Mouse (Mus musculus) myocyte (in vitro differentiated cells): ENCODE results near the gene Myom1. TPM values are rescaled to one million over a fixed set of nuclear protein-coding genes. Genes with fewer than 3 reads are reported as not detected.

ENCODE experiments used
- H3K27me3 ChIP-seq: one replicate; pipeline ENCODE4 v1.6.1; 2011; ENCODE audit not compliant: control insufficient read depth, insufficient read depth, insufficient read length
- H3K36me3 ChIP-seq: one replicate; pipeline ENCODE4 v1.6.1; 2011; ENCODE audit not compliant: control insufficient read depth, insufficient read depth
- H3K4me2 ChIP-seq: one replicate; pipeline ENCODE4 v1.6.1; 2011; ENCODE audit warnings: low read depth, control low read depth
- H3K4me3 ChIP-seq: one replicate; pipeline ENCODE4 v1.5.1; 2011; ENCODE audit warnings: mild to moderate bottlenecking, control low read depth, moderate library complexity
- H3K79me2 ChIP-seq: one replicate; pipeline ENCODE4 v1.6.1; 2011; ENCODE audit not compliant: control insufficient read depth, insufficient read depth
- H3ac ChIP-seq: one replicate; pipeline ENCODE4 v1.6.1; 2011; ENCODE audit not compliant: control insufficient read depth, insufficient read length
- CEBPB ChIP-seq: IDR thresholded peaks from 2 replicates; pipeline ENCODE4 v1.6.1; 2011; ENCODE audit warnings: mild to moderate bottlenecking, moderate library complexity; ENCODE audit not compliant: poor library complexity, insufficient read depth, severe bottlenecking
- E2F4 ChIP-seq: IDR thresholded peaks from one replicate; pipeline ENCODE4 v1.6.1; 2011; ENCODE audit warnings: mild to moderate bottlenecking, control low read depth, moderate library complexity; ENCODE audit not compliant: insufficient read depth
- MYOD1 ChIP-seq, 3 experiments: IDR thresholded peaks; one replicate each; pipeline ENCODE4 v1.6.1; 2011; ENCODE audit warnings: control low read depth in 2 of 3, low read depth in 2 of 3, mild to moderate bottlenecking in 2 of 3, moderate library complexity in 1 of 3; ENCODE audit not compliant: insufficient read length in 2 of 3, control insufficient read depth in 1 of 3
- MYOG ChIP-seq, 3 experiments: IDR thresholded peaks; one replicate each; pipeline ENCODE4 v1.6.1; 2011; ENCODE audit warnings: control low read depth in 2 of 3, low read depth in 2 of 3, mild to moderate bottlenecking in 2 of 3; ENCODE audit not compliant: insufficient read length in 2 of 3, control insufficient read depth in 1 of 3, insufficient read depth in 1 of 3
- POLR2A ChIP-seq: IDR thresholded peaks from one replicate; pipeline ENCODE4 v1.6.1; 2011; ENCODE audit warnings: low read depth, mild to moderate bottlenecking, control low read depth, moderate library complexity; ENCODE audit not compliant: insufficient read length
- POLR2AphosphoS2 ChIP-seq: IDR thresholded peaks from one replicate; pipeline ENCODE4 v1.6.1; 2011; ENCODE audit warnings: low read depth, control low read depth; ENCODE audit not compliant: insufficient read length
- REST ChIP-seq: IDR thresholded peaks from one replicate; pipeline ENCODE4 v1.6.1; 2011; ENCODE audit warnings: mild to moderate bottlenecking, control low read depth, moderate library complexity; ENCODE audit not compliant: insufficient read depth, insufficient read length
- SRF ChIP-seq: IDR thresholded peaks from one replicate; pipeline ENCODE4 v1.6.1; 2011; ENCODE audit warnings: low read depth; ENCODE audit not compliant: control insufficient read depth, insufficient read length
- TCF12 ChIP-seq: IDR thresholded peaks from one replicate; pipeline ENCODE4 v1.6.1; 2011; ENCODE audit warnings: mild to moderate bottlenecking, control low read depth; ENCODE audit not compliant: poor library complexity, insufficient read depth, severe bottlenecking
- TCF3 ChIP-seq: IDR thresholded peaks from one replicate; pipeline ENCODE4 v1.6.1; 2011; ENCODE audit warnings: low read depth, control low read depth; ENCODE audit not compliant: insufficient read length
- USF1 ChIP-seq: IDR thresholded peaks from one replicate; pipeline ENCODE4 v1.6.1; 2011; ENCODE audit warnings: low read depth, mild to moderate bottlenecking, control low read depth, moderate library complexity
- polyA plus RNA-seq: library from polyadenylated mRNA; unstranded; fragments of >200 nt; fragmentation: generic; extraction: Trizol; gene quantifications from one replicate; pipeline ENCODE4 v1.2.1, GENCODE M21; 2012; ENCODE audit warnings: missing spikeins

The Myom1 gene
- polyA plus RNA-seq, 1 experiment: 52.7 TPM

- Histone ChIP-seq H3K27me3 (no peaks in the 10 kb centered on the region), H3K4me3 (no peak overlapping the region), H3K36me3 (peaks cover 23% of the 10 kb centered on the region), H3K4me2 (no peak overlapping the region), H3ac (no peak overlapping the region), H3K79me2 (peaks cover 42% of the 10 kb centered on the region)
- TF ChIP-seq USF1 (no peak), POLR2AphosphoS2 (peak; percentile 25)
Measured at GRCm38 (mm10) chr17:70986831-70987660, 15.4 kb upstream of the Myom1 start.

GRCm38 (mm10) chr17:70988337-70988767, 14.1 kb upstream of the Myom1 start:
- Histone ChIP-seq H3K36me3 (peaks cover 31% of the 10 kb centered on the region), H3K27me3 (no peaks in the 10 kb centered on the region), H3K4me3 (no peak overlapping the region), H3ac (no peak overlapping the region), H3K4me2 (no peak overlapping the region), H3K79me2 (peaks cover 51% of the 10 kb centered on the region)
- TF ChIP-seq POLR2AphosphoS2 (peak; percentile 33), MYOG (IDR thresholded peaks at IDR 0.05; ENCODE audit: control insufficient read depth in 1 of 3, insufficient read depth in 1 of 3, insufficient read length in 2 of 3, low read depth in 2 of 3) (no peak)

- no peaks in the 10 kb centered on the region for H3K27me3 ChIP-seq
- peak overlapping the region; percentile 79 for H3K4me2 ChIP-seq
- H3K79me2 ChIP-seq: peaks cover 48% of the 10 kb centered on the region
- H3K4me3 ChIP-seq: peak overlapping the region; percentile 27
- TF ChIP-seq TCF3 (no peak), E2F4 (no peak), POLR2A (no peak), MYOG (IDR thresholded peaks at IDR 0.05; ENCODE audit: control insufficient read depth in 1 of 3, insufficient read depth in 1 of 3, insufficient read length in 2 of 3, low read depth in 2 of 3) (no peak), POLR2AphosphoS2 (no peak), TCF12 (no peak), SRF (no peak), REST (no peak), USF1 (no peak), MYOD1 (IDR thresholded peaks at IDR 0.05; ENCODE audit: control insufficient read depth in 1 of 3, insufficient read length in 2 of 3, low read depth in 2 of 3) (no peak)
- peaks cover 38% of the 10 kb centered on the region for H3K36me3 ChIP-seq
- H3ac ChIP-seq: peak overlapping the region; percentile 2
Measured at GRCm38 (mm10) chr17:70989430-70989829, 13.0 kb upstream of the Myom1 start.

GRCm38 (mm10) chr17:70989991-70990390, 12.4 kb upstream of the Myom1 start:
- H3K27me3 ChIP-seq: no peaks in the 10 kb centered on the region
- peaks cover 40% of the 10 kb centered on the region for H3K36me3 ChIP-seq

GRCm38 (mm10) chr17:70990403-70991303, 11.8 kb upstream of the Myom1 start:
- Histone ChIP-seq H3K36me3 (peaks cover 47% of the 10 kb centered on the region), H3K4me3 (peak overlapping the region; percentile 27), H3K27me3 (no peaks in the 10 kb centered on the region), H3K79me2 (peaks cover 55% of the 10 kb centered on the region), H3ac (peak overlapping the region; percentile 2), H3K4me2 (peak overlapping the region; percentile 79)
- TF ChIP-seq REST: no peak
- peak; percentile 83 for TF ChIP-seq POLR2A
- TF ChIP-seq POLR2AphosphoS2: peak; percentile 91
- TF ChIP-seq TCF3: no peak
- TF ChIP-seq USF1: no peak
- no peak for TF ChIP-seq E2F4
- peak in 2 of 3 experiments; percentile 25 to 66 for TF ChIP-seq MYOG (IDR thresholded peaks at IDR 0.05; ENCODE audit: control insufficient read depth in 1 of 3, insufficient read depth in 1 of 3, insufficient read length in 2 of 3, low read depth in 2 of 3)
- peak; percentile 13 for TF ChIP-seq SRF
- TF ChIP-seq CEBPB: no peak
- peak in 1 of 3 experiments; percentile 10 for TF ChIP-seq MYOD1 (IDR thresholded peaks at IDR 0.05; ENCODE audit: control insufficient read depth in 1 of 3, insufficient read length in 2 of 3, low read depth in 2 of 3)

More at GRCm38 (mm10) chr17:70989991-70990390, 12.4 kb upstream of the Myom1 start:
- TF ChIP-seq TCF3 (peak; percentile 83), POLR2A (no peak), E2F4 (no peak), REST (no peak), POLR2AphosphoS2 (no peak), MYOG (IDR thresholded peaks at IDR 0.05; ENCODE audit: control insufficient read depth in 1 of 3, insufficient read depth in 1 of 3, insufficient read length in 2 of 3, low read depth in 2 of 3) (peak in 2 of 3 experiments; percentile 93 to 96), MYOD1 (IDR thresholded peaks at IDR 0.05; ENCODE audit: control insufficient read depth in 1 of 3, insufficient read length in 2 of 3, low read depth in 2 of 3) (peak in 2 of 3 experiments; percentile 84 to 91)
- Histone ChIP-seq H3K4me2 (peak overlapping the region; percentile 79), H3K79me2 (peaks cover 52% of the 10 kb centered on the region), H3ac (peak overlapping the region; percentile 2), H3K4me3 (peak overlapping the region; percentile 27)
